Mouse (Mus musculus) testis, adult 2 months (tissue): ENCODE measurements around the gene Cnnm4.

Source experiments
- CTCF ChIP-seq: fragments of 200-500 bp; IDR thresholded peaks from 2 replicates; pipeline ENCODE4 v1.5.1; 2012; ENCODE audit warnings: low read depth, mild to moderate bottlenecking, inconsistent platforms, low read length, moderate library complexity; ENCODE audit not compliant: control insufficient read depth, insufficient read depth, insufficient replicate concordance
- POLR2A ChIP-seq: fragments of 200-500 bp; IDR thresholded peaks from 2 replicates; pipeline ENCODE4 v1.6.1; 2012; ENCODE audit warnings: low read depth, mild to moderate bottlenecking, inconsistent platforms, low read length, moderate library complexity; ENCODE audit not compliant: control insufficient read depth

- TF ChIP-seq CTCF (no peak), POLR2A (no peak)
Measured at GRCm38 (mm10) chr1:36557457-36558011, 86.1 kb downstream of the Cnnm4 start.
